Mouse (Mus musculus) gonadal fat pad, adult 2 months (tissue): ENCODE data around the gene Gm11541. TPM values are rescaled to one million over a fixed set of nuclear protein-coding genes. Genes with fewer than 3 reads are reported as not detected.
"Not testable (repeated sequence)": the region's sequence is repeated elsewhere in the genome, so short reads cannot be mapped to it uniquely, and the experiment has no call there.

ENCODE experiments used
- DNase-seq: peaks from one replicate; pipeline ENCODE4 v3.0.0-alpha.2; 2012; ENCODE audit warnings: low read depth
- polyA plus RNA-seq: library from polyadenylated mRNA; depleted of rRNA; stranded (reverse); fragments of >200 nt; gene quantifications from 2 replicates; pipeline ENCODE4 v1.2.3, GENCODE M21; 2012

Gene Gm11541
- polyA plus RNA-seq, 1 experiment: not detected

DNA sequence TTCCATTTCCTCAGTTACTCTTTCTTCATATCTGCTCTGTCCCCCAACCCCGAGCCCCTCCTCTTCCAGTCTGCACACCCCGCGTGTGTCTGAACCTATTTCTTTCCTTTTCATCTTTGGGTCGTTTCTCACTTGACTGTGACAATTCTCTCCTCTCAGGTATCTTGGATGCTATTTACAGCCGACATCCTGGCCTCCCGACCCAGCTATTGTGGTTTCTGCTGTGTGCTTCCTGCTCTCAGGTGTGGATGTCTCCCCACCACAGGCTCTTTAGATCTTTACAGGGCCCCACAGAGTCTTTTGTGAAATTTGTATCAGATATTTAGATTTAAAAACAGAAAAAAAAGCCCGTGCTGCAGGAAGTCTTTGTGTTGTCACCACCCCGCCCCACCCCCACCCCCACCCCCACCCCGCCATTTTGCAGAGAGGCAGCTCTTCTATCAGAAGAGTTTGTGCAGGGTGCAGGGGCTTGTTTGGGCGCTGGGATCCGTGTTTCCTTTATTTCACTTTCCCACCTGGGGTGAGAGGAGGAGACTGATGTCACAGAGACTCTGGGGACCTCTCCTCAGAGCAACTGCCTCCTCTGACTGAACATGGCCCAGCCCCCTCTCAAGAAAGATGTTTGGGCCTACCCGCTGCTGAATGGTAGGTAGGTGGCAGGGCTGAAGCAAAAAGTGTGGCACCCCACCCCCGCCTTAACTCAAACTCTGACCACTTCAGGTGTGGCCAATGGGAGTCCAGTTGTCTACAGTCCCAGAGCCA lies 6.4 kb downstream of the Gm11541 start:
- DNase-seq: no peak

DNA sequence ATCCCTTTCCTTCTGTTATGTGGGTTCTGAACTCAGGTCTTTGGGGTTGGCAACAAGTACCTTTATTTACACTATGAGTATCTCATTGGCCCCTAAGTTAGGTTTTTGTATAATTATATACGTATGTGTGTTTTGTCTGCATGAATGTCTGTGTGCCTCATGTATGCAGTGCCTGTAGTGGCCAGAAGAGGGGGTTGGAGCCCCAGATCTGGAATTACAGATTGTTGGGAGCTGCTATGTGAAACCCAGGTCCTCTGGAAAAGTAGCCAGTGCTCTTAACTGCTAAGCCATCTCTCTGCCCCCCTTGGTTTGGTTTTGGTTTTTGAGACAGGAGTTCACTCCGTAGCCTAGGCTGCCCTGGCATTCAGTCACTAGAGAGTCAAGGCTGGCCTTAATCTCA lies 7.2 kb downstream of the Gm11541 start:
- no peak for DNase-seq

DNA sequence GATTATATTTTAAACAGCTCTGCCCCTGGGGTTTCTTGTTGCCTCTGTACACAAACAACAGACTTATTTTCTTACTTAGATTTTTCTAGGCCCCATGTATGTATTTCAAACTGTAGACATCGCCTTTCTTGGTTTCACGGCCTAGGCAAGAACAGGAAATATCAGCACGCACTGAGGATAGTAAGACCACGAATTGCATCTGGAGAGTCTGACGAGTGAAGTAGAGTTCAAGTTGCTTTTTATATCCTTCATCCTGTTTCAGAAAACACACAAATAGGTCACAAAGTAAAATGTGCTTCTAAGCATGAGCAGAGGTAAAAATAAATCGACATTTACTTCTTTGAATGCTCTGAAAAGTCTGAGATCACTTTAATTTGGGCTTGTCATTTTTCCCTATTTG lies 8.8 kb downstream of the Gm11541 start:
- DNase-seq: no peak

DNA sequence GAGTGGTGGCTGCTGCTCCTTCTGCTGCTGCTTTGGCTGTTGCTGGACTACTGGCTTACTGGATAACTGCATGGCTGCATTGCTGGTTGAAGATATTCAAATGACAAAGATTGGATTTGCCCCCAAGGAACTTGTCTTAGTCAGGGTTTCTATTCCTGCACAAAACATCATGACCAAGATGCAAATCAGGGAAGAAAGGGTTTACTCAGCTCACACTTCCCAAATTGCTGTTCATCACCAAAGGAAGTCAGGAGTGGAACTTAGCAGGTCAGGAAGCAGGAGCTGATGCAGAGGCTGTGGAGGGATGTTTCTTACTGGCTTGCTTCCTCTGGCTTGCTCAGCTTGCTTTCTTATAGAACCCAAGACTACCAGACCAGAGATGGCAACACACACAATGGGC lies 11.8 kb downstream of the Gm11541 start:
- DNase-seq: not testable (repeated sequence)

DNA sequence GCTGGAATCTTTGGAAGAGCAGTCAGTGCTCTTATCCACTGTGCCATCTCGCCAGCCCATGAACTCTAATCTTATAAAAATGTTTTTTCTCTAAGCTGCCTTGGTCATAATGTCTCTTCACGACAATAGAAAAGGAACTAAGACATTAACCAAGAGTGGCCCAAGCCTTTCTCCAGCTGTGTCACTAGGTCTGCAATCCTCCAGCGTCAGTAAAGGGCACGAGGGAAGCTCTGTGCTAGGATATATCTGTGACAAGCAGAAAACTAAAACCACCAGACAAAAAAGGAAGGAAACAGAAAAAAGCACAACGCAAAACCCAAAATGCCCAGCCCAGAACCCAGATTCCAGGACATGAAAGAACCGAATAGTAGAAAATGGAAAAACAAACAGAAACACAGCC lies 17.1 kb downstream of the Gm11541 start:
- DNase-seq: no peak

DNA sequence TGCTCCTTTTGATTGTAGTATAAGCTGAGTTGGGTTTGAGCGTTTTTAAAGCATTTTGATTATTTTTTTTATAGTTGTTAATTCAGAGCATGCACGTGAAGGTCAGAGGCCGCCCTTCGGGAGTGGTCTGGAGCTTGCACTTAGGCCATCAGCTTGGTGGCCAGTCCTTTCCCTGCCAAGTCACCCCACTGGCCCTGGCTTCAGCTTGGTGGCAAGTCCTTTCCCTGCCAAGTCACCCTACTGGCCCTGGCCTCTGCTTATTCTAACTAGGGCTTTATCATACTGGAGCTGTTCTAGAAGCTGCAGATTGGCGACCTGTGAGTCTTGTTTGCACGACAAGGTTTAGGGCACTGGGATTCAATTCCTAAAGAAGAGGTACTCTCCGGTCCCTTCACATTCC lies 21.9 kb downstream of the Gm11541 start:
- no peak for DNase-seq

DNA sequence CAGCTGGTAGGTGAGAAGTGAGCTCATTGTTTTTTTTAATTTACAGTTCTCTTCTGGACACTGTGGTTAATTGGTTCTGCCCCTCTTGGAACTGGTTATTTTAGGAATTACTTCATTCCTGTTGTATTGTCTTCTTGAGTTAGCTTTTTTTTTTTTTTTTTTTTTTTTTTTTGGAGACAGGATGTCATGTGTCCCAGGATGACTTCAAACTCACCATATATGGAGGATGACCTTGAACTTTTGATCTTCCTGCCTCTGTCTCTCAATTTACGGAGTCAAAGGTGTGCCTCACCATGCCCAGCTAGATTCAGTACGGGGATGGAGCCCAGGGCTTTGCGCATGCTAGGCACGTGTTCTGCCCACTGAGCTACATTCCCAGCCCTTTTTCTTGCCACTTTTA lies 22.7 kb downstream of the Gm11541 start:
- no peak for DNase-seq

DNA sequence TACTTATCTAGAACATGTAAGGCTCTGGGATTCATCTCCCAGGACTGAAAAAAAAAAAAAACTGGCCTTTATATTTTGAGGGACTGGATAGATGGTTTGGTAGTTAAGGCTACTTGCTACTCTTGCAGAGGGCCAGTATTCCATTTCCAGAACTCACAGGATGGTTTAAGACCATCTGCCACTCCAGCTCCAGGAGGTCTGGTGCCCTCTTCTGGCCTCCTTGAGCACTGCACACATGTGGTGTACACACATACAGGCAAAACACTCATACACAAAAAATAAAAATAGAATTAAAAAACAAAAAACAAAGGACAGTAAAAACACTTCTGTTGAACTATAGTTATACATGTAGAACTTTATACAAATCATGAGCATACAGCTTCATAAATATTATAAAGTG lies 23.7 kb downstream of the Gm11541 start:
- no peak for DNase-seq

DNA sequence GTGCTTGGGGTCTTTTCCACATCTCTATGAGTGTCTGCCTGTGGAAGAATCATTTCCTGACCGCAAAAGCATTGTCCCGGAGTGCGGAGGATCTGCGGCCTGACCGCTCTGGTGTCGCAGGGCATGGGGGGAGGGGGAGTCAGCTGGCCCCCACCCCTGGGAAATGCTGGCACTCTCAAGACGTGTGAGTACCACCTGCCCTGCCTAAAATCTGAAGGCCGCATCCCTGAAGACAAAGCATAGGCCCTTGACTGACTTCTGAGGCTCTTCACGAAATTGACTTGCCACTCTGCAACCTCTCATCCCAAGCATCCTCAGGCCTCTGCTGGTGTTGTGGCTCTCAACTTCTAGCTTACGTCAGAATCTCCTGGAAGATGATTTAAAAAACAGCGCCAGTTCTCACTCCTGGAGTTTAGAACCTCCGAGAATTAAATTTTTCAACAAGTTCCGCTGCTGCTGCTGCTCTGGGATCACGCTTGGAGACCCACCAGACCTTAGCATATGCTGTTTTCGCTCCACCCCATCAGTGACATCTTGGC lies 26.6 kb downstream of the Gm11541 start:
- DNase-seq: no peak

DNA sequence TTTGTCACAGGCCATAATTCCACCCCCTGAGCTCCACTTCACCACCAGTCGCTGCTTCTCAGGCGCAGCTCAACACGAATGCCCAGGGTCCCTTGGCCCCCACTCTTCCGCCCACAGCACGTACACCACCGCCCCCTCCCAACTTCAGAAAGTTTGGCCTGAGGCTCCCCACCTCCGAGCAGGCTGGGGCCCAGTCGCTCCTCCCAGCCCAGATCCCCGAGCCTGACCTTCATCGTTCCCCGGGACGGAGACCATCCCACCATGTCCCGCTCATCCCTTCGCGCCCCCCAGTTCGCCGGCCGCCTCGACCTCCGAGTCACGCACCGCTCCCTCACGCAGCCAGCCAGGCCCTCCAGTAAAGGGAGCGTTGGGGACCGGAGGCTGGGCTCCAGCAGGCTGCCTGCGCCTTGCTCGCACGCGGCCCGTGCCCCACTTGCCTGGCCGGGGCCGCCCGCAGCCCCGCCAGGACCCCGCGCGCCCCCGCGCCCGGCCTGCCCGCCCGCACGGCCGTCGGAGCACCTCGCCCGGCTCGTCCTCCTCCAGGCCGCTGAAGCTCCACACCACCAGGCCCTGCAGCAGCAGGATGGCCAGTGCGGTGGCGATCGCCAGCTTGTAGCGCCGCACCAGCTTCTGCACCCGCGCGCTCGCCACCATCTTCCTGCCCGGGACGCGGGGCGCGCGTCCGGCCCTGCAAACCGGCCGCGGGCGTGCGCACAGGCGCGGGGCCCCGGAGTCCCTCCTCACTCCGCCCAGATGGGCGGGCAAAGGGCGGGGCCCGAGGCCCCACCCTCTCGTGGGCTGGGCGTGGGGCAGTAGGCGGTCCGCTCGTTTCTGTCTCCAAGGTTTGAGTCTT lies 27.3 kb downstream of the Gm11541 start, which contains the start of gene Xylt2:
Gene Xylt2, minus strand, starts transcription at position 762 of the 853 bp plus-strand sequence.
- DNase-seq: peak; percentile 20

DNA sequence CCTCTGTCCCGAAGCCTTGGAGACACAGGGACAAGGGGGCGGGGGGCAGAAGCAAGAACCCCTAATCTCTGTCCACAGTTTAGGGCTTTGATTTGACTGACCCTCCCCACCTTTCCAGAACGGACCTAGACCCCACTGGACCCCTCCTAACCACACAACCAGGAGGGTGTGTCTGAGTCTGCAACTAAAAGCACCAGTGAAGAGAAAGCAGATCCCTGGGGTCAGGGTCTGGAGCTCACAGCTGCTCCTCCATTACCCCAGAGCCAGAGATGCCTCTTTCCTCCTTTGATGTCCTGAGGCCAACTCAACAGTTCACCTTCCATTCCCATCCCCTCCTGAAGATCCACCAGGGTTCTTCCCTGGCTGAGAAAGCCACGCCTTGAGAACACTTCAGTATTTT lies 28.0 kb downstream of the Gm11541 start:
- DNase-seq: no peak

DNA sequence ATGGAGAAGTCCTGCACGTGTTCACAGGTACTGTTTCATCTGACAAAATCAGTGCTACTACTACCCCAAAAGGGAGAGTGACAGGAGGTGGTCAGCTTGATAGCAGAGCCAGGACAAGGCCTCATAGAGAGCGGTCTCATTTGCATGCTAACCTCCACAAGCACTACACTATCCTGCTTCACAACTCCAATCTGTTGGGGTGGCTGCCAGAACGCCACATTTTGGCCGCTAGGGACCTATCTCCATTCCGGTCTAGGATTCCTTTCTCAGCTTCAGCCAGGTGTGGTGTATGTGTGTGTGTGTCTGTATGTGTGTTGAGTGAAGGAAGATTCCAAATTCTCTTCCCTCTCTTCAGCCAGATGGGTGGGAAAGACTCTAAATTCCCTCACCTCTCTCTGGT lies 28.9 kb downstream of the Gm11541 start:
- no peak for DNase-seq

DNA sequence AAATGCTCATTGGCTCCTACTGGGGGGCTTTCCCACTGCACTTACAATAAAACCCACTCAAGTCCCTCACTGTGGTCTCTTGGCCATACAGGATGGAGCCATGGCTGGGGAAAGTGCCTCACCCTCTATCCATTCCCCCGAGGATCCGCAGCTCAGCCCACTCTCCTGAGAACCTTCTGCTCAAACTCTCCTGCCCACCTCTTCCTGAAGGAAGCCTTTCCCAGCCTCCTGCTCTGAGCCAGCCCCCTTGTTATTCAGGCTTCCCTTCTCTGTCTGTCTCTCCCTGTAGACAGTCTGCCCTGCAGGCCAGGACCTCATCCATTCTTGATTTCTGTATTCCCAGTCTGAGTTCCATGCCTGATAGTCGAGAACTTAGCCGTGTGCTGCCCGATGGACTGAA lies 29.3 kb downstream of the Gm11541 start:
- no peak for DNase-seq

DNA sequence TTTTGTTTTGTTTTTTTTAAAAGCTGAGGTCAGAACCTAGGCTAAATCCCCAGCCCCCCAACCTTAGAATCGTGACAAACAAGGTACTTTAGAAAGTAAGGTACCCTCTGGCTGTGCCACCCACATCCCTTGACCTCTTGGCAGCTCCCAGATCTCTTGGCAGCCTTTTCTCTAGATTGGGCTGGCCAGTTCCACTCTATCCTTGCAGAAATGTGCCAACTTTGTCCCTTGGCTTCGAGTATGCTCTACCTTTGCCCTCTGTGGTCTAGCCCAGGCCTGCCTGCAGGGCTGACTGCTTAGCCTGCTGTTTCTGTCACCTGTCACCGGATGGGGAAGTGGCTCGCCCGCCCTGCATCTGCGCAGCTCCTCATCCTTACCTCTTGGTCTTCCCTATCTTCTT lies 39.0 kb downstream of the Gm11541 start:
- DNase-seq: no peak

DNA sequence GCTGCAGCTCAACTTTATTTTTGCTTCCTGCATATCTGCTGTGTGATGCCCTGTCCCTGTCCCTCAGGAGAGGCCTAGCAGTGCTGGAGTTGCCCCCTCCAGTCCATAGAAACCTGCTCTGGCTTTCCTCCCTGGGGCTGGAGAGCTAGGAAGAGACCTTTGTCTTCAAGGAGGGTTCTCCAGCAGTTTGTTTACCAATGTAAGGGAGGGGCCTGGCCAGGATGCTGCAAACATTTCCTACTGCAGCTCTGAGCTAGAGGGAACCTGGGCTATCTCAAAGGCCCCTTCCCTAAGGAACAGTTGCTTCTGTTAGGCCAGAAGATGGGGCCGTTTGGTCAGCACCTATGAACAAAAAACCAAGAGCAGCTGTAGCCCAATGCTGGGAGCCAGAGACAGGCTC lies 43.0 kb downstream of the Gm11541 start:
- DNase-seq: no peak

DNA sequence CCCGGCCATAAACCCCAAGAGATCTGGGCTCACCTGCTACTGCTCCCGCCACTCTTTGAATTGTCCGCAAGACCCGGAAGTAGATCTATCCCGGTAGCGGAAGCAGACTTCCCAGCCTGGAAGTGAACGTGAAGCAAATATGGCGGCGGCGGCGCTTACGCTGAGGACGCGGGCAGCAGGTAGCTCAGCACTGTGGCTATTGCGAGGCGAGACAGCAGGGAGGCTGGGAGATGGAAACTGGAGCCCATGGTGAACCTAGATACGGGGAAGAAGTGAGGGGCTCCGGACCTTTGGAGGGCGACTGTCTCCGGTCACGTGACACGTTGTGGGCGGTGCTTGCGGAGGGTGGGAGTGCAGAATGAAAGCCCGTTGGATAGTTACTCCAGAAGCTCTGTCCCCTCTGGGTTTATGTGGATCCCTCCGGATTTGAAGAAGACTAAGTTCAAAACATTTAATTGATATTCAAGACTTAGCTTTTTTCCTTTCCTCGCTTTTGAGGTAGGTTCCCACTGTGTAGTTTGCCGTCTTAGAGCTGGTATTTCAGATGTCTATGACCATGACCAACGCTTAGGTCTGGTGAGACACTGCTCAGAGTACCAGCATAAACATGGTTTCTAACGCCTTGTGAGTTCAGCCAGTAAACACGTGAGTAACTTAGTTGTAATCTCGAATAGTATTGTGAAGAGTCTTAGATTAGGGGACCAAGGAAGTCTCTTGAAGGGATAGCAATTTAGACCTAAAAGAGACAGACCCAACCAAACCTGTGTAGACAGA lies 50.4 kb downstream of the Gm11541 start, which contains the start of the genes Mrpl27 and Eme1:
Gene Mrpl27, plus strand, starts transcription at position 105 of the 774 bp plus-strand sequence.
Gene Eme1, minus strand, starts transcription at position 302 of the 774 bp plus-strand sequence.
- DNase-seq: no peak

DNA sequence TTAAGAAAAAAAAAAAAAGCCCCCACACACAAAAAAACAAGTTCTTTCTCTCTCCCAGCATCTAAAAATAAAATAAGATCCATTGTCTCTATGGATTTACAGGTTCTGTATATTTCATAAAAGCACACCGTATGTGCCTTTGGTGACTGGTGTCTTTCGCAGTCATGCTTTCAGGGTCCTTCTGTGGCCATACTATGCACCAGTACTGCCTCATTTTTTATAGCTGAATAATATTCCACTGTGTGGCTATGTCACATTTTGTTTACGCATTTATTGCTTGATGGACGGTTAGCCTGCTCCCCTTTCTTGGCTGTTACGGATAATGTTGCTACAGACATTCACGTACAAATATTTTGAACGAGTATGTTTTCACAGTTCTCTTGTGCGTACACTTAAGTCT lies 51.3 kb downstream of the Gm11541 start:
- no peak for DNase-seq

DNA sequence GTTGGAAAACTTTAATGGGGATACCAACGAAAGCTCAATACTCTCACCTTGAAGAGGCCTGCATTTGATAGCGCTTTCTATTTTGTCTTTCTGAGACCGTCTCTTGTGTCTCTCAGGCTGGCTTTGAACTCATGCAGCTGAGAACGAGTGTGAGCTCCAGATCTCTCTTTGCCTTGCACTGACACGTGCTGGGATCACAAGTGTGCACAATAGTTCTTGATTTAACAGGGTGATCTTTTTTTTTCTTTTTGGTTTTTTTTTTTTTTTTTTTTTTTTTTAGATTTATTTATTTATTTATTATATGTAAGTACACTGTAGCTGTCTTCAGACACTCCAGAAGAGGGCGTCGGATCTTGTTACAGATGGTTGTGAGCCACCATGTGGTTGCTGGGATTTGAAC lies 53.1 kb downstream of the Gm11541 start:
- DNase-seq: not testable (repeated sequence)

DNA sequence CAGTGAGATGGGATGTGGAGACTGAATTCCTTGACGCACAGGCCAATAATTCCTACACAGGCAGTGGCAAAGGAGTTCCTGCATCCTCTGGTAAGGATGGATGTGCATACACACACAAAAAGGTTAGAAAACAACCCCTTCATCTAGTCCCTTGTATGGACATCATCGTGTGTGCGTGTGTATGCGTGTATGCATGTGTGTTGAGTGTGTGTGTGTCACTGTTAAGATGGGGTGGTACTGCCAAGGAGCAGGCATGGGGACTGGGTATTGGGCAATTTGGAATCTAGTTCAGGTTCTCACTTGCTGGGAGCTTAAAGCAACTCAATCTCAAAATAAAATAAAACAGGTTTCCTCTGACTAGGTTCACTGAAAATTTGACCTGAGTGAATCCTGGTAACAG lies 57.8 kb downstream of the Gm11541 start:
- DNase-seq: no peak
